8 mouse cellular contexts compared by ENCODE assay signal in genomic region chr10:81319330-81319699, GRCm38 (mm10). TPM values are rescaled to one million over a fixed set of nuclear protein-coding genes. Genes with fewer than 3 reads are reported as not detected.
A peak's percentile ranks its signal among the peaks of the same experiment; 100 is the strongest.
DNase-seq lines count a peak whose midpoint lies in the region; ATAC-seq and TF ChIP-seq lines count a peak whose summit lies in the region.

No protein-coding gene starts in this region.

- H3K4me1 ChIP-seq in lung, embryonic 16.5 days (replicated peaks; ENCODE audit: control insufficient read depth, insufficient read depth, low read length) = peaks cover 46% of the 10 kb centered on the region
- H3K4me1 ChIP-seq in bone marrow macrophage, adult 2 months (ENCODE audit: control insufficient read depth, insufficient read depth, low read length) = peaks cover 15% of the 10 kb centered on the region
- H3K4me1 ChIP-seq in forebrain, postnatal 0 days (ENCODE audit: insufficient read depth) = 0 out of 2 replicates have a peak, but pooled peaks cover 5% of the 10 kb centered on the region
- H3K4me1 ChIP-seq in limb, embryonic 15.5 days = peaks cover 53% of the 10 kb centered on the region

- peak overlapping the region; percentile 71 for H3K4me2 ChIP-seq in lung, embryonic 16.5 days (ENCODE audit: low read depth, low read length)
- H3K4me2 ChIP-seq in forebrain, postnatal 0 days (ENCODE audit: low read depth) = peak overlapping the region; percentile 88
- H3K4me2 ChIP-seq in limb, embryonic 15.5 days = peak overlapping the region; percentile 74

- no peak for ATAC-seq in lung, embryonic 16.5 days (ENCODE audit: low read depth)
- no peak for ATAC-seq in forebrain, postnatal 0 days
- no peak for ATAC-seq in limb, embryonic 15.5 days (ENCODE audit: insufficient number of reproducible peaks, low FRiP score, low TSS enrichment, low read depth)

- 25% methylated on average over 8 of the region's 8 CpGs for WGBS in lung, embryonic 16.5 days
- WGBS in forebrain, postnatal 0 days = 37% methylated on average over 8 of the region's 8 CpGs
- WGBS in limb, embryonic 15.5 days = 25% methylated on average over 8 of the region's 8 CpGs

- peak overlapping the region; percentile 92 for H3K27ac ChIP-seq in lung, embryonic 16.5 days (ENCODE audit: low read length)
- H3K27ac ChIP-seq in bone marrow macrophage, adult 2 months (ENCODE audit: insufficient read depth, low read depth, low read length) = peak overlapping the region; percentile 85
- peak overlapping the region; percentile 96 for H3K27ac ChIP-seq in forebrain, postnatal 0 days (ENCODE audit: low read depth, low read length)
- H3K27ac ChIP-seq in limb, embryonic 15.5 days = peak overlapping the region; percentile 92

- H3K36me3 ChIP-seq in lung, embryonic 16.5 days (ENCODE audit: control insufficient read depth, insufficient read depth, low read length) = peaks cover 37% of the 10 kb centered on the region
- H3K36me3 ChIP-seq in forebrain, postnatal 0 days (ENCODE audit: insufficient read depth) = peaks cover 66% of the 10 kb centered on the region
- peaks cover 62% of the 10 kb centered on the region for H3K36me3 ChIP-seq in limb, embryonic 15.5 days

- no peak for TF ChIP-seq POLR2A in bone marrow macrophage, adult 2 months (IDR thresholded peaks at IDR 0.05; ENCODE audit: borderline replicate concordance, low read depth, low read length)

- H3K9me3 ChIP-seq in lung, embryonic 16.5 days (ENCODE audit: control insufficient read depth, low read length) = no peaks in the 10 kb centered on the region
- H3K9me3 ChIP-seq in forebrain, postnatal 0 days (ENCODE audit: low read length) = no peaks in the 10 kb centered on the region
- no peaks in the 10 kb centered on the region for H3K9me3 ChIP-seq in limb, embryonic 15.5 days

- no peak for DNase-seq in lung, adult 18-20 months
- no peak for DNase-seq in forebrain, postnatal 0 days
- peak; percentile 71 for DNase-seq in testis, postnatal 10 days (ENCODE audit: low spot score)
- no peak for DNase-seq in frontal cortex, postnatal 10 days (ENCODE audit: low spot score in 2 of 2)
- no peak for DNase-seq in yolk sac, embryonic 10.5 days (ENCODE audit: low spot score)

- no peak for TF ChIP-seq CTCF in bone marrow macrophage, adult 2 months (IDR thresholded peaks at IDR 0.05; ENCODE audit: low read depth, low read length)
- TF ChIP-seq CTCF in forebrain, postnatal 0 days (IDR thresholded peaks at IDR 0.05; ENCODE audit: low read depth) = peak; percentile 45

- H3K4me3 ChIP-seq in lung, embryonic 16.5 days (ENCODE audit: low read length) = peak overlapping the region; percentile 94
- peak overlapping the region; percentile 58 for H3K4me3 ChIP-seq in bone marrow macrophage, adult 2 months (ENCODE audit: insufficient read depth, low read length)
- peak overlapping the region; percentile 82; the same call in 1 of the 2 replicates for H3K4me3 ChIP-seq in forebrain, postnatal 0 days (ENCODE audit: low read depth, low read length)
- H3K4me3 ChIP-seq in limb, embryonic 15.5 days = peak overlapping the region; percentile 99

- H3K9ac ChIP-seq in lung, embryonic 16.5 days (ENCODE audit: low read length) = peak overlapping the region; percentile 94
- H3K9ac ChIP-seq in forebrain, postnatal 0 days = no peak overlapping the region
- H3K9ac ChIP-seq in limb, embryonic 15.5 days = peak overlapping the region; percentile 18; the same call in 1 of the 2 replicates

- H3K27me3 ChIP-seq in lung, embryonic 16.5 days (ENCODE audit: control insufficient read depth, insufficient read depth, low read depth, low read length) = no peaks in the 10 kb centered on the region
- no peaks in the 10 kb centered on the region for H3K27me3 ChIP-seq in forebrain, postnatal 0 days (ENCODE audit: insufficient read depth, low read length)
- H3K27me3 ChIP-seq in limb, embryonic 15.5 days = no peaks in the 10 kb centered on the region

RNA-seq across cellular contexts. Expression of gene Cactin, which starts 1.6 kb away (rescaled TPM):
- 36.6 and 37.9 TPM in 2 replicates for polyA plus RNA-seq in lung, embryonic 16.5 days (2015; fragmentation: Nextera tagmentation; extraction: Ambion mirVana)
- 18.1 and 18.2 TPM in 2 replicates for polyA plus RNA-seq in bone marrow macrophage, adult 2 months (2012; ENCODE audit: insufficient read depth, insufficient read length, missing spikeins)
- total RNA-seq in forebrain, postnatal 0 days (2014; rRNA removed) = 24.2 and 43.4 TPM in 2 replicates
- polyA plus RNA-seq in forebrain, postnatal 0 days (2015; fragmentation: Nextera tagmentation; extraction: Ambion mirVana) = 19.9 and 24.2 TPM in 2 replicates
- polyA plus RNA-seq in limb, embryonic 15.5 days (2015; fragmentation: Nextera tagmentation; extraction: Ambion mirVana) = 37.3 and 39.3 TPM in 2 replicates

RNA-seq across cellular contexts. Expression of gene Tbxa2r, which starts 9.2 kb away (rescaled TPM):
- 18.6 and 19.6 TPM in 2 replicates for polyA plus RNA-seq in lung, embryonic 16.5 days (2015; fragmentation: Nextera tagmentation; extraction: Ambion mirVana)
- not detected in 2 replicates for polyA plus RNA-seq in bone marrow macrophage, adult 2 months (2012; ENCODE audit: insufficient read depth, insufficient read length, missing spikeins)
- 2.4 and 3.9 TPM in 2 replicates for total RNA-seq in forebrain, postnatal 0 days (2014; rRNA removed)
- polyA plus RNA-seq in forebrain, postnatal 0 days (2015; fragmentation: Nextera tagmentation; extraction: Ambion mirVana) = 3.3 and 3.4 TPM in 2 replicates
- polyA plus RNA-seq in limb, embryonic 15.5 days (2015; fragmentation: Nextera tagmentation; extraction: Ambion mirVana) = 11.9 and 12.8 TPM in 2 replicates

RNA-seq across cellular contexts. Expression of gene Gipc3, which starts 23.8 kb away (rescaled TPM):
- 0.05 and 0.10 TPM in 2 replicates for polyA plus RNA-seq in lung, embryonic 16.5 days (2015; fragmentation: Nextera tagmentation; extraction: Ambion mirVana)
- not detected in 2 replicates for polyA plus RNA-seq in bone marrow macrophage, adult 2 months (2012; ENCODE audit: insufficient read depth, insufficient read length, missing spikeins)
- 0.15 TPM in 1 of 2 replicates, not detected in the other for total RNA-seq in forebrain, postnatal 0 days (2014; rRNA removed)
- polyA plus RNA-seq in forebrain, postnatal 0 days (2015; fragmentation: Nextera tagmentation; extraction: Ambion mirVana) = not detected in 2 replicates
- polyA plus RNA-seq in limb, embryonic 15.5 days (2015; fragmentation: Nextera tagmentation; extraction: Ambion mirVana) = 0.04 and 0.07 TPM in 2 replicates

RNA-seq across cellular contexts. Expression of gene Pip5k1c, which starts 26.6 kb away (rescaled TPM):
- 41.0 and 43.1 TPM in 2 replicates for polyA plus RNA-seq in lung, embryonic 16.5 days (2015; fragmentation: Nextera tagmentation; extraction: Ambion mirVana)
- polyA plus RNA-seq in bone marrow macrophage, adult 2 months (2012; ENCODE audit: insufficient read depth, insufficient read length, missing spikeins) = 90.9 and 106 TPM in 2 replicates
- 189 and 229 TPM in 2 replicates for total RNA-seq in forebrain, postnatal 0 days (2014; rRNA removed)
- polyA plus RNA-seq in forebrain, postnatal 0 days (2015; fragmentation: Nextera tagmentation; extraction: Ambion mirVana) = 110 and 130 TPM in 2 replicates
- 44.8 and 48.1 TPM in 2 replicates for polyA plus RNA-seq in limb, embryonic 15.5 days (2015; fragmentation: Nextera tagmentation; extraction: Ambion mirVana)

RNA-seq across cellular contexts. Expression of gene Tjp3, which starts 27.9 kb away (rescaled TPM):
- 29.3 and 32.9 TPM in 2 replicates for polyA plus RNA-seq in lung, embryonic 16.5 days (2015; fragmentation: Nextera tagmentation; extraction: Ambion mirVana)
- polyA plus RNA-seq in bone marrow macrophage, adult 2 months (2012; ENCODE audit: insufficient read depth, insufficient read length, missing spikeins) = 9.2 and 9.8 TPM in 2 replicates
- total RNA-seq in forebrain, postnatal 0 days (2014; rRNA removed) = 6.3 and 8.5 TPM in 2 replicates
- 5.7 and 6.4 TPM in 2 replicates for polyA plus RNA-seq in forebrain, postnatal 0 days (2015; fragmentation: Nextera tagmentation; extraction: Ambion mirVana)
- polyA plus RNA-seq in limb, embryonic 15.5 days (2015; fragmentation: Nextera tagmentation; extraction: Ambion mirVana) = 8.4 and 9.9 TPM in 2 replicates
